Mouse (Mus musculus): ENCODE results near the gene Sqstm1. TPM values are rescaled to one million over a fixed set of nuclear protein-coding genes. Genes with fewer than 3 reads are reported as not detected.

Gene Sqstm1
- polyA plus RNA-seq (2014; fragmentation: Illumina TruSeq; extraction: RNeasy Lipid Tissue Mini Kit (QIAGEN cat#74804); ENCODE audit: low read depth, low replicate concordance): 988 TPM

GRCm38 (mm10) chr11:50210505-50211151 is at the start of gene Sqstm1, which contains the start of gene Mgat4b:
TSS of gene Sqstm1 (minus strand) at chr11:50210827.
TSS of gene Mgat4b (plus strand) at chr11:50210890.

GRCm38 (mm10) chr11:50238324-50238723 is 27.7 kb upstream of the Sqstm1 start, which contains the start of gene Ltc4s:
TSS of gene Ltc4s (minus strand) at chr11:50238616.

GRCm38 (mm10) chr11:50174111-50174729 is 36.4 kb downstream of the Sqstm1 start, which contains the start of gene Mrnip:
TSS of gene Mrnip (plus strand) at chr11:50174444.

Other genes with a start within 250 kb of the Sqstm1 start
- 206 TPM for gene Rnf130, start 185.5 kb downstream of the Sqstm1 start, polyA plus RNA-seq (2014; fragmentation: Illumina TruSeq; extraction: RNeasy Lipid Tissue Mini Kit (QIAGEN cat#74804); ENCODE audit: low read depth, low replicate concordance)
- gene Tbc1d9b, start 79.4 kb downstream of the Sqstm1 start, polyA plus RNA-seq (2014; fragmentation: Illumina TruSeq; extraction: RNeasy Lipid Tissue Mini Kit (QIAGEN cat#74804); ENCODE audit: low read depth, low replicate concordance): 19.7 TPM
- 0.52 TPM for gene Mrnip, start 36.4 kb downstream of the Sqstm1 start, polyA plus RNA-seq (2014; fragmentation: Illumina TruSeq; extraction: RNeasy Lipid Tissue Mini Kit (QIAGEN cat#74804); ENCODE audit: low read depth, low replicate concordance)
- gene Mgat4b, start 63 bp upstream of the Sqstm1 start, polyA plus RNA-seq (2014; fragmentation: Illumina TruSeq; extraction: RNeasy Lipid Tissue Mini Kit (QIAGEN cat#74804); ENCODE audit: low read depth, low replicate concordance): 6.1 TPM
- not detected for gene Ltc4s, start 27.8 kb upstream of the Sqstm1 start, polyA plus RNA-seq (2014; fragmentation: Illumina TruSeq; extraction: RNeasy Lipid Tissue Mini Kit (QIAGEN cat#74804); ENCODE audit: low read depth, low replicate concordance)
- gene Maml1, start 81.5 kb upstream of the Sqstm1 start, polyA plus RNA-seq (2014; fragmentation: Illumina TruSeq; extraction: RNeasy Lipid Tissue Mini Kit (QIAGEN cat#74804); ENCODE audit: low read depth, low replicate concordance): 10.7 TPM
- 893 TPM for gene Canx, start 114.8 kb upstream of the Sqstm1 start, polyA plus RNA-seq (2014; fragmentation: Illumina TruSeq; extraction: RNeasy Lipid Tissue Mini Kit (QIAGEN cat#74804); ENCODE audit: low read depth, low replicate concordance)
- not detected for gene Cby3, start 143.6 kb upstream of the Sqstm1 start, polyA plus RNA-seq (2014; fragmentation: Illumina TruSeq; extraction: RNeasy Lipid Tissue Mini Kit (QIAGEN cat#74804); ENCODE audit: low read depth, low replicate concordance)
- gene Hnrnph1, start 166.2 kb upstream of the Sqstm1 start, polyA plus RNA-seq (2014; fragmentation: Illumina TruSeq; extraction: RNeasy Lipid Tissue Mini Kit (QIAGEN cat#74804); ENCODE audit: low read depth, low replicate concordance): 885 TPM
- 52.7 TPM for gene Rufy1, start 220.3 kb upstream of the Sqstm1 start, polyA plus RNA-seq (2014; fragmentation: Illumina TruSeq; extraction: RNeasy Lipid Tissue Mini Kit (QIAGEN cat#74804); ENCODE audit: low read depth, low replicate concordance)

All from adrenal gland, adult 10 weeks (tissue).